Mouse (Mus musculus) CH12.LX (cell line): ENCODE data around the gene Cyp2j9. TPM values are rescaled to one million over a fixed set of nuclear protein-coding genes. Genes with fewer than 3 reads are reported as not detected.

Experiments used
- DNase-seq: peaks from one replicate; pipeline ENCODE4 v3.0.0-alpha.2; 2013; ENCODE audit errors: extremely low read depth
- H3K27ac ChIP-seq: 2 replicates; pipeline ENCODE4 v1.5.1; 2012; ENCODE audit warnings: low read depth, mild to moderate bottlenecking, control low read depth, moderate library complexity; ENCODE audit not compliant: insufficient read depth
- H3K27me3 ChIP-seq: replicated peaks from 2 replicates; pipeline ENCODE3; 2012; ENCODE audit warnings: inconsistent platforms
- H3K36me3 ChIP-seq, 2 experiments: replicated peaks in 1 of 2; 2 replicates each; pipeline versions ENCODE3 to v1.6.1; 2012; ENCODE audit warnings: inconsistent platforms in 1 of 2, low read length in 1 of 2, mild to moderate bottlenecking in 1 of 2, mixed read lengths in 1 of 2, moderate library complexity in 1 of 2; ENCODE audit not compliant: control insufficient read depth in 1 of 2, insufficient read depth in 1 of 2
- H3K4me1 ChIP-seq, 2 experiments: 2 replicates each; pipeline ENCODE4 v1.6.1; 2012; ENCODE audit warnings: inconsistent platforms in 1 of 2, moderate library complexity in 1 of 2; ENCODE audit not compliant: insufficient read depth in 2 of 2, control insufficient read depth in 1 of 2
- H3K4me2 ChIP-seq: 2 replicates; pipeline ENCODE4 v1.6.1; 2012; ENCODE audit warnings: low read depth, mild to moderate bottlenecking, control low read depth; ENCODE audit not compliant: poor library complexity, insufficient read depth, severe bottlenecking
- H3K4me3 ChIP-seq, 3 experiments: fragments of 150-350 bp in 1 of 3; sonication (generic) in 1 of 3; replicated peaks in 1 of 3; 2 replicates each; pipeline versions ENCODE3 to v1.5.1; 2011 to 2012; ENCODE audit warnings: low read depth in 2 of 3, low read length in 2 of 3, mild to moderate bottlenecking in 2 of 3, moderate library complexity in 2 of 3, control low read depth in 1 of 3, improper control_type of control experiment in 1 of 3, inconsistent platforms in 1 of 3, mixed read lengths in 1 of 3; ENCODE audit not compliant: poor library complexity in 1 of 3
- H3K79me2 ChIP-seq: replicated peaks from 2 replicates; pipeline ENCODE4 v1.6.1; 2012; ENCODE audit warnings: mild to moderate bottlenecking, moderate library complexity; ENCODE audit not compliant: control insufficient read depth, poor library complexity, insufficient read depth, severe bottlenecking; ENCODE audit errors: extremely low read depth
- H3K9ac ChIP-seq: 2 replicates; pipeline ENCODE4 v1.6.1; 2012; ENCODE audit warnings: low read depth, mild to moderate bottlenecking, control low read depth, moderate library complexity; ENCODE audit not compliant: insufficient read depth
- H3K9me3 ChIP-seq: replicated peaks from 2 replicates; pipeline ENCODE3; 2012; ENCODE audit warnings: low read length, inconsistent platforms, mixed read lengths
- NELFE ChIP-seq: IDR thresholded peaks from 2 replicates; pipeline ENCODE4 v1.6.1; 2011; ENCODE audit warnings: low read depth, low read length, improper control_type of control experiment
- dilution Hi-C: fragments of 300-500 bp; cut with MboI; formaldehyde crosslinking; loops from 2 replicates; pipeline ENCODE4 v1.14.3; 2020; ENCODE audit warnings: low sequenced_read_pairs; ENCODE audit not compliant: extremely low pct_unique_long_range_greater_than_20kb, extremely low pct_ligation_motif_present
- in situ Hi-C: fragments of 300-500 bp; cut with MboI; formaldehyde crosslinking; loops from 3 replicates; pipeline ENCODE4 v1.14.3; 2019; ENCODE audit warnings: low sequenced_read_pairs, low pct_ligation_motif_present, low pct_unique_long_range_greater_than_20kb, mixed read lengths
- polyA plus RNA-seq: library from polyadenylated mRNA; unstranded; fragments of >175 nt; gene quantifications from 2 replicates; pipeline ENCODE4 v1.2.1, GENCODE M21; 2012; ENCODE audit warnings: low read depth; ENCODE audit not compliant: insufficient read length
- total RNA-seq, 2 experiments: library from RNA; depleted of rRNA; stranded (reverse); fragments of 300-350 nt in 1 of 2; fragments of >200 nt in 1 of 2; gene quantifications; 2 replicates each; pipeline ENCODE4 v1.2.3; 2012 to 2014

Cyp2j9 gene
- total and polyA plus RNA-seq, 3 experiments = not detected

- Histone ChIP-seq H3K27ac (no peak overlapping the region), H3K27me3 (no peaks in the 10 kb centered on the region)
- in situ Hi-C loops = no loop called here
Observed at GRCm38 (mm10) chr4:96522256-96522655, 69.1 kb downstream of the Cyp2j9 start.

More at GRCm38 (mm10) chr4:96522256-96522655, 69.1 kb downstream of the Cyp2j9 start:
- H3K36me3 ChIP-seq = no peaks in the 10 kb centered on the region
- H3K9me3 ChIP-seq = peaks cover 35% of the 10 kb centered on the region
- no peaks in the 10 kb centered on the region for H3K79me2 ChIP-seq
- dilution Hi-C loops = no loop called here
- H3K9ac ChIP-seq = no peak overlapping the region
- DNase-seq = no peak
- H3K4me2 ChIP-seq = no peak overlapping the region
- no peaks in the 10 kb centered on the region for H3K4me1 ChIP-seq
- no peak for TF ChIP-seq NELFE
- no peak overlapping the region for H3K4me3 ChIP-seq

Other genes with a start within 250 kb of the Cyp2j9 start
- gene Cyp2j11, start 242.9 kb downstream of the Cyp2j9 start, total RNA-seq (2012; rRNA removed) = not detected in 2 replicates
- gene Cyp2j11, start 242.9 kb downstream of the Cyp2j9 start, total RNA-seq (2014; rRNA removed) = not detected in 2 replicates
- gene Cyp2j11, start 242.9 kb downstream of the Cyp2j9 start, polyA plus RNA-seq = not detected in 2 replicates
- not detected in 2 replicates for gene Cyp2j8, start 84.2 kb downstream of the Cyp2j9 start, total RNA-seq (2012; rRNA removed)
- not detected in 2 replicates for gene Cyp2j8, start 84.2 kb downstream of the Cyp2j9 start, total RNA-seq (2014; rRNA removed)
- not detected in 2 replicates for gene Cyp2j8, start 84.2 kb downstream of the Cyp2j9 start, polyA plus RNA-seq
- gene Cyp2j6, start 37.9 kb downstream of the Cyp2j9 start, total RNA-seq (2012; rRNA removed) = not detected in 2 replicates
- gene Cyp2j6, start 37.9 kb downstream of the Cyp2j9 start, total RNA-seq (2014; rRNA removed) = not detected in 2 replicates
- gene Cyp2j6, start 37.9 kb downstream of the Cyp2j9 start, polyA plus RNA-seq = not detected in 2 replicates
- not detected in 2 replicates for gene Cyp2j5, start 72.6 kb upstream of the Cyp2j9 start, total RNA-seq (2012; rRNA removed)
- not detected in 2 replicates for gene Cyp2j5, start 72.6 kb upstream of the Cyp2j9 start, total RNA-seq (2014; rRNA removed)
- not detected in 2 replicates for gene Cyp2j5, start 72.6 kb upstream of the Cyp2j9 start, polyA plus RNA-seq
- not detected in 2 replicates for gene Gm12695, start 193.6 kb upstream of the Cyp2j9 start, total RNA-seq (2012; rRNA removed)
- not detected in 2 replicates for gene Gm12695, start 193.6 kb upstream of the Cyp2j9 start, total RNA-seq (2014; rRNA removed)
- not detected in 2 replicates for gene Gm12695, start 193.6 kb upstream of the Cyp2j9 start, polyA plus RNA-seq